16 mouse cellular contexts compared by ENCODE assay signal in genomic region chr13:72121554-72122229, GRCm38 (mm10).
A peak's percentile ranks its signal among the peaks of the same experiment; 100 is the strongest.
DNase-seq lines count a peak whose midpoint lies in the region; ATAC-seq and TF ChIP-seq lines count a peak whose summit lies in the region.
"Had no signal": no experiment of that assay in that cellular context is flagged by ENCODE, and none has a peak within 500 bp of the region (broad histone marks: within the 10 kb centered on the region; RNA-seq: fewer than 3 reads in every experiment).

No protein-coding gene starts in this region.

- H3K9ac ChIP-seq in ES-Bruce4 (ENCODE audit: low read depth, poor library complexity, severe bottlenecking), result no peak overlapping the region
- no peak overlapping the region for H3K9ac ChIP-seq in forebrain, embryonic 13.5 days
- 0 out of 2 replicates have a peak overlapping the region, but pooled peaks have one; percentile 4 for H3K9ac ChIP-seq in limb, embryonic 13.5 days
- H3K9ac ChIP-seq: heart, embryonic 15.5 days; neural tube, embryonic 15.5 days; stomach, embryonic 15.5 days had no signal

- peak; percentile 25; the same call in 1 of the 2 replicates for ATAC-seq in forebrain, embryonic 13.5 days
- no peak for ATAC-seq in limb, embryonic 13.5 days (ENCODE audit: low FRiP score, low read depth)
- ATAC-seq: Patski had no signal

- H3K4me3 ChIP-seq in ES-Bruce4 (ENCODE audit: low read depth, low read length), result peak overlapping the region; percentile 24
- H3K4me3 ChIP-seq in forebrain, embryonic 13.5 days, result no peak overlapping the region
- H3K4me3 ChIP-seq in limb, embryonic 13.5 days, result no peak overlapping the region
- H3K4me3 ChIP-seq: heart, embryonic 15.5 days; left cerebral cortex, adult 2 months; neural tube, embryonic 15.5 days; stomach, embryonic 15.5 days had no signal

- intact Hi-C loops in heart, postnatal 25 days (cut with DNase I), result no loop called here

- peak; percentile 83 for DNase-seq in heart, adult 11 months
- DNase-seq in heart, postnatal 25 days (ENCODE audit: low spot score), result no peak
- no peak for DNase-seq in spleen, postnatal 14 days (ENCODE audit: low spot score in 2 of 2)
- DNase-seq in adrenal gland, postnatal 36 days, result no peak
- DNase-seq in ovary, adult 18-20 months (ENCODE audit: low spot score), result no peak
- DNase-seq: cerebellum, adult 2 months had no signal

- H3K4me1 ChIP-seq in ES-Bruce4 (ENCODE audit: control insufficient read depth, insufficient read depth, low read length), result no peaks in the 10 kb centered on the region
- peaks cover 21% of the 10 kb centered on the region for H3K4me1 ChIP-seq in forebrain, embryonic 13.5 days
- peaks cover 12% of the 10 kb centered on the region for H3K4me1 ChIP-seq in limb, embryonic 13.5 days
- H3K4me1 ChIP-seq: stomach, embryonic 15.5 days had no signal

- TF ChIP-seq CTCF in ES-Bruce4 (IDR thresholded peaks at IDR 0.05; ENCODE audit: low read depth, low read length), result no peak

- H3K36me3 ChIP-seq in ES-Bruce4 (ENCODE audit: control insufficient read depth, insufficient read depth, low read length, poor library complexity, severe bottlenecking), result no peaks in the 10 kb centered on the region
- no peaks in the 10 kb centered on the region for H3K36me3 ChIP-seq in forebrain, embryonic 13.5 days (ENCODE audit: poor library complexity, severe bottlenecking)
- H3K36me3 ChIP-seq in limb, embryonic 13.5 days, result no peaks in the 10 kb centered on the region
- H3K36me3 ChIP-seq: heart, embryonic 15.5 days; neural tube, embryonic 15.5 days; stomach, embryonic 15.5 days had no signal

- peak overlapping the region; percentile 26; the same call in 1 of the 2 replicates for H3K4me2 ChIP-seq in forebrain, embryonic 13.5 days
- H3K4me2 ChIP-seq in limb, embryonic 13.5 days (replicated peaks), result no peak overlapping the region
- H3K4me2 ChIP-seq: heart, embryonic 15.5 days; neural tube, embryonic 15.5 days; stomach, embryonic 15.5 days had no signal

- no peak for TF ChIP-seq POLR2A in ES-Bruce4 (IDR thresholded peaks at IDR 0.05; ENCODE audit: insufficient read depth, low read length)

- no peaks in the 10 kb centered on the region for H3K9me3 ChIP-seq in ES-Bruce4 (replicated peaks; ENCODE audit: control insufficient read depth, insufficient read depth, low read length, poor library complexity, severe bottlenecking)
- H3K9me3 ChIP-seq in forebrain, embryonic 13.5 days (replicated peaks), result no peaks in the 10 kb centered on the region
- H3K9me3 ChIP-seq in limb, embryonic 13.5 days, result no peaks in the 10 kb centered on the region
- H3K9me3 ChIP-seq: heart, embryonic 15.5 days; neural tube, embryonic 15.5 days; stomach, embryonic 15.5 days had no signal

- TF ChIP-seq EP300 in ES-Bruce4 (IDR thresholded peaks at IDR 0.05; ENCODE audit: insufficient read depth, low read depth, low read length), result no peak

- no peaks in the 10 kb centered on the region for H3K27me3 ChIP-seq in ES-Bruce4 (ENCODE audit: control insufficient read depth, insufficient read depth, low read length, poor library complexity, severe bottlenecking)
- peaks cover 82% of the 10 kb centered on the region for H3K27me3 ChIP-seq in forebrain, embryonic 13.5 days
- peaks cover 23% of the 10 kb centered on the region for H3K27me3 ChIP-seq in limb, embryonic 13.5 days
- H3K27me3 ChIP-seq: CH12.LX; heart, embryonic 15.5 days; Patski had no signal

- no peak overlapping the region for H3K27ac ChIP-seq in ES-Bruce4 (ENCODE audit: insufficient read depth, low read length)
- H3K27ac ChIP-seq in forebrain, embryonic 13.5 days, result no peak overlapping the region
- H3K27ac ChIP-seq in limb, embryonic 13.5 days, result no peak overlapping the region
- H3K27ac ChIP-seq: heart, embryonic 15.5 days; left cerebral cortex, adult 2 months; macrophage; neural tube, embryonic 15.5 days; stomach, embryonic 15.5 days had no signal

- WGBS in forebrain, embryonic 13.5 days, result 39% methylated on average over 18 of the region's 18 CpGs
- 51% methylated on average over 18 of the region's 18 CpGs for WGBS in limb, embryonic 13.5 days
